Mouse (Mus musculus) embryonic facial prominence, embryonic 15.5 days (tissue): Measurements from ENCODE around the gene Ccs. TPM values are rescaled to one million over a fixed set of nuclear protein-coding genes. Genes with fewer than 3 reads are reported as not detected.
A peak's percentile ranks its signal among the peaks of the same experiment; 100 is the strongest.
"Not testable (repeated sequence)": the region's sequence is repeated elsewhere in the genome, so short reads cannot be mapped to it uniquely, and the experiment has no call there.

Experiments used
- ATAC-seq: fragments of 200-750 bp; cut with Nextera tagmentation; 2 replicates; pipeline ENCODE4 v1.8.0; 2017; ENCODE audit warnings: low read depth, moderate TSS enrichment; ENCODE audit not compliant: insufficient number of reproducible peaks, low FRiP score, low TSS enrichment
- H3K27ac ChIP-seq: fragments of 300-500 bp; sonication (generic); replicated peaks from 2 replicates; pipeline ENCODE4 v1.5.1; 2015; ENCODE audit warnings: mild to moderate bottlenecking, inconsistent platforms
- H3K27me3 ChIP-seq: fragments of 300-500 bp; sonication (generic); 2 replicates; pipeline ENCODE4 v1.6.1; 2015; ENCODE audit warnings: inconsistent platforms
- H3K36me3 ChIP-seq: fragments of 300-500 bp; sonication (generic); 2 replicates; pipeline ENCODE4 v1.6.1; 2015; ENCODE audit warnings: mild to moderate bottlenecking, inconsistent platforms
- H3K4me1 ChIP-seq: fragments of 300-500 bp; sonication (generic); 2 replicates; pipeline ENCODE4 v1.6.1; 2015; ENCODE audit warnings: inconsistent platforms
- H3K4me2 ChIP-seq: fragments of 300-500 bp; sonication (generic); replicated peaks from 2 replicates; pipeline ENCODE4 v1.6.1; 2015; ENCODE audit warnings: mild to moderate bottlenecking, inconsistent platforms
- H3K4me3 ChIP-seq: fragments of 300-500 bp; sonication (generic); replicated peaks from 2 replicates; pipeline ENCODE4 v1.5.1; 2015; ENCODE audit warnings: mild to moderate bottlenecking, inconsistent platforms
- H3K9ac ChIP-seq: fragments of 300-500 bp; sonication (generic); 2 replicates; pipeline ENCODE4 v1.6.1; 2015; ENCODE audit warnings: inconsistent platforms
- H3K9me3 ChIP-seq: fragments of 300-500 bp; sonication (generic); replicated peaks from 2 replicates; pipeline ENCODE4 v1.6.1; 2016; ENCODE audit warnings: inconsistent platforms
- WGBS: fragments of 180-500 bp; shearing (Covaris S2); methylation state at CpG from one replicate; pipeline ENCODE4 v1.1.7; 2015; 5-methylcytosine and 5-hydroxymethylcytosine counted together
- polyA plus RNA-seq: library from polyadenylated mRNA; unstranded; fragments of >200 nt; fragmentation: Nextera tagmentation; extraction: Ambion mirVana; gene quantifications from 2 replicates; pipeline ENCODE4 v1.2.1, GENCODE M21; 2015

Ccs gene
- polyA plus RNA-seq, 1 experiment from 2014 or later: 69.4 TPM

DNA sequence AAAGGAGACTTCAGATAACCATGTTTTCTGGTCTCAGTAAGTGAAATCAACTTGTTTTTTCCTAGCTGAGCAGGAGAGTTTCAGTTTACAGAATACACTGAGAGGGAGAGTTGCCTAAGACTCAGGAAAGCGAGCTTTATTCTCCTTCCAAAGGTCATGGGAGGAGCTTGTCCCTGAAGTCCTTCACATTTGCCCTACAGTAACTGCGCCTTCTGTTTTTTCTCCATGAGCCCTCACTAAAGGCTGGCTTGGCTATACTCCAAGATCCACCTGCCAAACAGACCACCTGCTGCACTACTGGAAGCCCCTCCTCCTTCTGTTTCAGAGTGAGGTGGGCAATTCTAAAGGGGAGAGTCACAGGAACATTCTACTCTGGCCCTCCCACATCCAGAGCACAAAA lies 3.0 kb downstream of the Ccs start:
- Histone ChIP-seq H3K27ac (no peak overlapping the region), H3K4me3 (no peak overlapping the region), H3K4me1 (peaks cover 22% of the 10 kb centered on the region), H3K9ac (no peak overlapping the region), H3K36me3 (peaks cover 20% of the 10 kb centered on the region; the same call in 1 of the 2 replicates), H3K9me3 (no peaks in the 10 kb centered on the region), H3K4me2 (no peak overlapping the region), H3K27me3 (peaks cover 14% of the 10 kb centered on the region)
- ATAC-seq: no peak
- whole genome bisulfite sequencing: 73% methylated on average over 2 of the region's 2 CpGs

DNA sequence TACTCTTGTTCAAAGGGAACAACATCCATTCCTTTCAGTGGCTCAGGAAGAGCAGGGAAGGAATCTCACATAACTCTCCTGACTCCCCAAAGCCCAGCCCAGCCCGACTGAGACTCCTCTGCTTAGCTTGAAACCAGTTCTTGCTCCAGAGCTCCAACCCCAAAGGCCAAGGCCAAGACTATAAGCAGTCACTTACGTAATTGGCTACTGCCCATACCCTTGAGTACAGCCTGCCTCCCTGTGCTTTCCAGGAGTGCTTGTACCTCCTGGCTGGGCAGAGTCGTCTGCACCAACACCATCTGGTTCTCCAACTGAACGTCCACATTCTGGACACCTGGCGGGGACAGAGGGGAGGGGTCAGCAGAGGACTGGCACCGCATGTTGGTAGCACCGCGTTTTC lies 5.2 kb downstream of the Ccs start:
- Histone ChIP-seq H3K4me3 (no peak overlapping the region), H3K4me1 (peaks cover 12% of the 10 kb centered on the region), H3K27ac (no peak overlapping the region), H3K27me3 (no peaks in the 10 kb centered on the region), H3K9me3 (no peaks in the 10 kb centered on the region), H3K4me2 (no peak overlapping the region), H3K36me3 (peaks cover 28% of the 10 kb centered on the region), H3K9ac (no peak overlapping the region)
- no peak for ATAC-seq
- 80% methylated on average over 8 of the region's 8 CpGs for WGBS

DNA sequence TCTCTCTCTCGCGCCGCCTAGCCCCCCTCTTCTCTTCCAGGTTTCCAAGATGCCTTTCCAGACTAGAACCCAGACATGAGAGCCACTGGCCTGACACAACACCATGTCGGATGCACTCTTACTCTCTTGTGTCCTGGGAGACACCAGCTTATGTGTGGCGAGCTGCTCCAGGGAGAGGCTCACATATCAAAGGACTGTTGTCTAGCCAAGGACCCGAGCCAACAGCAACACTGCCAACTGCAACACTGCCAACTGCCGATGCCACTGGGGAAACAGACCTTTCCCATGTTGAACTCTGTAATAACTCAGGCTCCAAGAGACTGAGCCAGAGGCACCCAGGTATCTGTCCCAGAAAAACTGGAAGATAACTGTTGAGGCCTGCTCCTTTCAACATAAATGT lies 10.0 kb downstream of the Ccs start:
- WGBS: 55% methylated on average over 7 of the region's 7 CpGs
- H3K36me3 ChIP-seq: peaks cover 45% of the 10 kb centered on the region
- ATAC-seq: no peak

DNA sequence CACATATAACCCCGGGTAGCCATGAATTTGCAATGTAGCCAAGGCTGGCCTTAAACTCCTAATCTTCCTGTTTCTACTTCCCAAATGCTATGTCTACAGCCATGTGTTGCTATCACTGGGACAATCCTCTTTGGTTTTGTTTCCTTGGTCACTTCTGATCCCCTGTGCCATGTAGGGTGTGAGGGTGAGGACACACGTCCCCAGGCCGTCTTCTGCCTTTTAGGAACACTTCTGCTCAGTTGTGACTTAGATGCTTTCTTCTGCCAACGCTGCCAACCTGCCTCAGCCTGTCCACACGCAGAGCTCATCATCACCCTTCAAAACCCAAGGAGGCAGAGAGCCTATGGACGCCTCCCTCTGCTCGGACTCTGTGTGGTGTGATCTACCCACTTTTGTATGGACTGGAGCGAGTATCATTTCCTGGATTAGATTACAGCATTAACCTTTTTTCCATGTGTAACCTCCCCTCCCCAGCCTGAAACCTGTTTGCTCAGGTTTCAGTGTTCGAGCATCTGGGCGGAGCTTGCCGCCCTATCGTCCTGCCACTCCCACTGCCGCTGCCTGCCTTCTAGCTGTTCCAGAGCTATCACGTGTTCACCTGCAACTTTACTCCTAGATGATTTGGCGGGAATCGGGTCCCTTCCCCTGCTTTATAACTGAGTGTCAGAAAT lies 10.6 kb downstream of the Ccs start:
- Histone ChIP-seq H3K9me3 (no peaks in the 10 kb centered on the region), H3K4me2 (peak overlapping the region; percentile 8; the same call in 1 of the 2 replicates), H3K27me3 (no peaks in the 10 kb centered on the region), H3K4me1 (no peaks in the 10 kb centered on the region; the same call in 1 of the 2 replicates), H3K36me3 (peaks cover 47% of the 10 kb centered on the region), H3K27ac (no peak overlapping the region; the same call in 1 of the 2 replicates), H3K9ac (no peak overlapping the region), H3K4me3 (no peak overlapping the region)
- 43% methylated on average over 16 of the region's 16 CpGs for WGBS
- no peak for ATAC-seq

More for the DNA sequence above, 10.0 kb downstream of the Ccs start:
- H3K27me3 ChIP-seq: no peaks in the 10 kb centered on the region
- H3K9me3 ChIP-seq: no peaks in the 10 kb centered on the region
- H3K4me3 ChIP-seq: no peak overlapping the region
- H3K4me2 ChIP-seq: no peak overlapping the region; the same call in 1 of the 2 replicates
- no peaks in the 10 kb centered on the region; the same call in 1 of the 2 replicates for H3K4me1 ChIP-seq
- H3K27ac ChIP-seq: peak overlapping the region; percentile 7; the same call in 1 of the 2 replicates
- H3K9ac ChIP-seq: no peak overlapping the region

DNA sequence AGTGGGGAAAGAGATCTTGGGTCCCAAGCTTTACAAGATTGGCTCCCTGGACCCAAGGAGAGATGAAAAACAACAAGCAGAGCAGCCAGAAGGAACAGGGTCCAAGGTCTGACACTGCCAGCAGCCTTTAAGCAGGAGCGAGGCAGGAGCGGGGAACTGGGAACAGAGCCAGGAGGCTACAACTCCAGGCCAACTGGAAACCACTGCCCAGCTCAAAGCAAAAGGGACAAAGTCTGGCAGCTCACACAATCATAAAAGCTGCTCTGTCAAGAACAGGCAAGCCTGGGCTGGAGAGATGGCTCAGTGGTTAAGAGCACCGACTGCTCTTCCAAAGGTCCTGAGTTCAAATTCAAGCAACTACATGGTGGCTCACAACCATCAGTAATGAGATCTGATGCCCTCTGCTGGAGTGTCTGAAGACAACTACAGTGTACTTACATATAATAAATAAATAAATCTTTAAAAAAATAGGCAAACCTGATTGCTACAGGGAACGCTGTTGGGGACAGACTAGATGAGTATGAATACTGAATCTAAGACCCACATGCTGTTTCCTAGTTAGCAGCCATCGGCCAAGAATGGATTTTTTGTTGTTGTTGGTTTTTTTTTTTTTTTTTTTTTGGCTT lies 18.3 kb downstream of the Ccs start:
- no peaks in the 10 kb centered on the region for H3K27me3 ChIP-seq
- WGBS: 59% methylated on average over 5 of the region's 5 CpGs
- ATAC-seq: peak; percentile 47; the same call in 1 of the 2 replicates
- no peak overlapping the region for H3K4me3 ChIP-seq
- H3K4me2 ChIP-seq: no peak overlapping the region
- no peak overlapping the region for H3K9ac ChIP-seq
- H3K9me3 ChIP-seq: no peaks in the 10 kb centered on the region
- H3K36me3 ChIP-seq: peaks cover 21% of the 10 kb centered on the region
- no peaks in the 10 kb centered on the region for H3K4me1 ChIP-seq
- H3K27ac ChIP-seq: no peak overlapping the region

DNA sequence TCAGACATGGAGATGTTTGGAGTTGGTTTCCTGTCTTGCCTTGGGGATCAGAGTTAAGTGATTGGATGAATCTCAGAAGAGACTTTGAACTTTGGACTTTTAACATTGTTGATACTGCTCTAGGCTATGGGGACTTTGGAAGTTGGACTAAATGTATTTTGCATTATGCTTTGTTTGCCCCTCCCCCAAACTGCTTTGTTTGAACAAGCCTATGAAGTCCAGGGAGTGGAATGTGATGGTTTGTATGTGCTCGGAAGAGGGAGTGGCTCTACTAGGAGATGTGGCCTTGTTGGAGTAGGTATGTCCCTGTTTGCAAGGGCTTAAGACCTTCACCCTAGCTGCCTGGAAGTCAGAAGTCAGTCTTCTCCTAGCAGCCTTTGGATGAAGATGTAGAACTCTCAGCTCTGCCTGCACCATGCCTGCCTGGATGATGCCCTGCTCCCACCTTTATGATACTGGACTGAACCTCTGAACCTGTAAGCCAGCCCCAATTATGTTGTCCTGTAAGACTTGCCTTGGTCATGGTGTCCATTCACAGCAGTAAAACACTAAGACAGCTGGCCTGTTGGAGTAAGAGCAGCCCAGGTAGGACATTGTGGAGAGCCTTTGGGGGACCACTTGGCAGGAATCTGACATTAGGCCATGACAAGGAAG lies 21.8 kb downstream of the Ccs start:
- Histone ChIP-seq H3K4me1 (0 out of 2 replicates have a peak, but pooled peaks cover 2% of the 10 kb centered on the region), H3K27me3 (no peaks in the 10 kb centered on the region), H3K36me3 (no peaks in the 10 kb centered on the region), H3K9me3 (no peaks in the 10 kb centered on the region), H3K4me2 (no peak overlapping the region), H3K27ac (no peak overlapping the region), H3K9ac (no peak overlapping the region), H3K4me3 (no peak overlapping the region)
- ATAC-seq: no peak
- 35% methylated on average over 1 of the region's 1 CpGs for WGBS

DNA sequence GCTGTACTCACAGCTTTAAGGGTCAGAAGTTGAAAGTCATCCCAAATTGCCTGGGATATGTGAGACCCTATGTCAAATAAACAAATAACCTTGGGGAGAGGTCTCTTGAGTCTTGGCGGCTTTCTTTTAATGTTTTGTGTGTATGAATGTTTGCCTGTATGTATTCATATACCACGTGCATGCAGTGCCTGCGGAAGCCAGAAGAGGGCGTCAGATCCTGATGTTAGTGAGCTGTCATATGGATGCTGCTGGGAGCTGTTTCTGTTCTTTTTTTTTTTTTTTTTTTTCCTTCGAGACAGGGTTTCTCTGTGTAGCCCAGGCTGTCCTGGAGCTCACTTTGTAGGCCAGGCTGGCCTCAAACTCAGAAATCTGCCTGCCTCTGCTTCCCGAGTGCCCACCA lies 26.1 kb downstream of the Ccs start:
- no peak overlapping the region for H3K4me3 ChIP-seq
- WGBS: 76% methylated on average over 6 of the region's 6 CpGs

DNA sequence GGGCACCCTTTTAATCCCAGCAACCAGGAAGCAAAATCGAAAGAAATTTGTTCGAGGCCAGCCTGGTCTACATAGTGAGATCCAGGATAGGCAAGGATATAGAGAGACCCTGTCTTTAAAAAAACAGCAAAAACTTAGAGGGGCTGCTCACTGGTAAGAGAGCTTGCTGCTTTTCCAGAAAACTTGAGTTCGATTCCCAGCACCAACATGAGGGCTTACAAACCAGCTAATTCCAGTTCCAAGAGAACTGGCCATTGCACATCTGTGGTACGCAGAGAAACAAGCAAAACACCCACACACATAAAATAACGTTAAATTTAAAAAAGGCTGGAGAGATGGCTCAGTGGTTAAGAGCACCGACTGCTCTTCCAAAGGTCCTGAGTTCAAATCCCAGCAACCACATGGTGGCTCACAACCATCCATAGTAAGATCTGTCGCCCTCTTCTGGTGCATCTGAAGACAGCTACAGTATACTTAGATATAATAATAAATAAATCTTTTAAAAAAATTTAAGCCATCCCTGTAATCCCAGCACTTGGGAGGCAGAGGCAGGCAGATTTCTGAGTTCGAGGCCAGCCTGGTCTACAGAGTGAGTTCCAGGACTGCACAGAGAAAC lies 26.7 kb downstream of the Ccs start:
- WGBS: 77% methylated on average over 8 of the region's 8 CpGs
- peak overlapping the region; percentile 97 for H3K27ac ChIP-seq
- H3K4me2 ChIP-seq: peak overlapping the region; percentile 64
- H3K4me1 ChIP-seq: peaks cover 23% of the 10 kb centered on the region
- H3K36me3 ChIP-seq, H3K27me3 ChIP-seq, H3K9me3 ChIP-seq, ATAC-seq: not testable (repeated sequence)
- peak overlapping the region; percentile 62; the same call in 1 of the 2 replicates for H3K9ac ChIP-seq
- H3K4me3 ChIP-seq: peak overlapping the region; percentile 93

More for the DNA sequence above, 26.1 kb downstream of the Ccs start:
- ATAC-seq: no peak
- H3K4me1 ChIP-seq: peaks cover 21% of the 10 kb centered on the region
- no peaks in the 10 kb centered on the region for H3K27me3 ChIP-seq
- H3K9me3 ChIP-seq: no peaks in the 10 kb centered on the region
- H3K27ac ChIP-seq: no peak overlapping the region
- no peaks in the 10 kb centered on the region for H3K36me3 ChIP-seq
- H3K4me2 ChIP-seq: no peak overlapping the region
- H3K9ac ChIP-seq: no peak overlapping the region

DNA sequence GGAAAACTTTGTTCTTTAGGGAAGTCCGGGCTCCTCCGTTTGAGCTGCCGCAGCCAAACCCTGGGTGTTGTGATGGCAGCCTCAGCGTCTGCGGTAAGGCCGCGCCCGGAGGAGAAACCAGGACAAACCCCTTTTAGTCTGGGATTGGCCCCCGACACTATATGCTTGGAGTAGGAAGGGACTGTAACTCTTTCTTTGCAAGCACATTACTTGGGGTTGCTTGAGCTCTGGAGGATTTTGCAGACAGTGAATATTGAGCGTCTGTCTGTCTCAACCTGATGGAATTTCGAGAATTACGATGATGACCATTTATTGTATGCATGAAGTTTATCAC lies 27.3 kb downstream of the Ccs start:
- peak overlapping the region; percentile 64 for H3K4me2 ChIP-seq
- no peaks in the 10 kb centered on the region for H3K27me3 ChIP-seq
- H3K36me3 ChIP-seq: no peaks in the 10 kb centered on the region
- peak overlapping the region; percentile 97 for H3K27ac ChIP-seq
- peak overlapping the region; percentile 93 for H3K4me3 ChIP-seq
- ATAC-seq: peak; percentile 64
- H3K4me1 ChIP-seq: peaks cover 23% of the 10 kb centered on the region
- 3% methylated on average over 12 of the region's 12 CpGs for WGBS
- H3K9ac ChIP-seq: peak overlapping the region; percentile 62
- H3K9me3 ChIP-seq: no peaks in the 10 kb centered on the region

DNA sequence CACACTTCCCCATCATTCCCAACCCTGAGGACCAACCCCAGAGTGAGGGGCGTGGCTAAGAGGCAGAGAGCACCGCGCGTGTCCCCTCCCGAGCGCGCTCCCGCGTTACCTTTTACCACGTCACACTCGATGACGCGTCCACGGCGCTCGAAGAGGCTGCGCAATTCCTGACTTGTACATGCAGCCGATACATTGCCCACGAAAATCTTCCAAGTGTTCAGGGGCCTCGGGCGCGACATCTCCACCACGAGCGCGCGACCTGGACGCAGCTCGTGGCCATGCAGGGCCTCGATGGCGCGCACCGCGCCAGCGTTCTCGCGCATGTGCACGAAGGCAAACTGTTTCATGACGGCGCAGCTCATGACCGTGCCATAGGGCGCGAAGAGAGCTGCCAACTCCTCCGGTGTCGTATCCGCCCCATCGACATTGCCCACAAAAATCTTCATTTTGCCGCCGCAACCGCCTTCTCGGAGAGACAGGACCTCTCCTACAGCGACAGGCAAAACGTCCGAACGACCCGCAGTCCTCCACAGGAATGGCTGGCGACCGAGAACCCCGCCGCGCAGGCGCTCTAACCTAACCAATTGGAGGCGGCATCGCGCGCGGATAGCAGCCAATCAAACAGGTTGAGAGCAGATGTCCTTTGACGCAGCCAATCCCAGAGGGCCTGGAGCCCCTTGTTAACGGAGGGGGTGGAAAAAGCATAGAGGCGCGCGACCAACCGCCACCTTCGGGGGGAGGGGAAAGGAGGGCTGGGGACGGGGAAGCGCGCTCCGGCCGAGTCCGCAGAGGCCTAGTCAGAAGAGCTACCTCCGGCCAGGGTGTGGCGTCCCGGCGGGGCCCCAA lies 27.8 kb downstream of the Ccs start, which contains the start of the genes Gm21992 and Rbm14:
Gene Gm21992, minus strand, starts transcription at position 550 of the 846 bp plus-strand sequence.
Gene Rbm14, minus strand, starts transcription at position 572 of the 846 bp plus-strand sequence.
- H3K4me3 ChIP-seq: peak within 1 kb of the TSS; percentile 93
- peak within 1 kb of the TSS; percentile 97 for H3K27ac ChIP-seq
- peaks cover 23% of the 10 kb centered on the region for H3K4me1 ChIP-seq
- no peaks in the 10 kb centered on the region for H3K36me3 ChIP-seq
- peak within 1 kb of the TSS; percentile 70 for H3K9ac ChIP-seq
- H3K9me3 ChIP-seq: no peaks in the 10 kb centered on the region
- H3K27me3 ChIP-seq: no peaks in the 10 kb centered on the region
- peak within 1 kb of the TSS; percentile 64 for H3K4me2 ChIP-seq
- peak; percentile 98 for ATAC-seq
- under 1% methylated on average over 83 of the region's 83 CpGs for WGBS
